Mouse (Mus musculus): ENCODE data around the gene Gmeb2.

GRCm38 (mm10) chr2:181201606-181202005, 86.2 kb downstream of the Gmeb2 start:
- TF ChIP-seq CTCF (IDR thresholded peaks at IDR 0.05; ENCODE audit: control insufficient read depth, insufficient read depth, insufficient read length), result no peak
- no peak for TF ChIP-seq CEBPB (IDR thresholded peaks at IDR 0.05; ENCODE audit: low read depth)
- TF ChIP-seq USF1 (IDR thresholded peaks at IDR 0.05; ENCODE audit: low read depth), result no peak
- no peak for TF ChIP-seq MYOG (IDR thresholded peaks at IDR 0.05; ENCODE audit: control insufficient read depth, extremely low read depth, insufficient read length)
- no peak for TF ChIP-seq MAX (IDR thresholded peaks at IDR 0.05)
- no peak for TF ChIP-seq MYOD1 (IDR thresholded peaks at IDR 0.05; ENCODE audit: control insufficient read depth, insufficient read length, low read depth)
